Mouse (Mus musculus) E14TG2a.4 (cell line): ENCODE measurements around the gene Psmc3ip.

Experiments
- CTCF ChIP-seq: conservative IDR thresholded peaks from 2 replicates; pipeline ENCODE4 v1.5.1; 2014; ENCODE audit warnings: low read length
- POU5F1 ChIP-seq: IDR thresholded peaks from 2 replicates; pipeline ENCODE4 v1.6.1; 2014; ENCODE audit warnings: low read length, borderline replicate concordance

GRCm38 (mm10) chr11:101063676-101064327 lies 31.4 kb downstream of the Psmc3ip start:
- TF ChIP-seq CTCF: no peak
- no peak for TF ChIP-seq POU5F1
